Mouse (Mus musculus): ENCODE measurements at regions not wholly inside any gene's neighbourhood (a gene's known extent, or its start where the extent isn't known, plus 50 kb on each side); places are given as distances from the start of the nearest gene placed in this dataset.

DNA sequence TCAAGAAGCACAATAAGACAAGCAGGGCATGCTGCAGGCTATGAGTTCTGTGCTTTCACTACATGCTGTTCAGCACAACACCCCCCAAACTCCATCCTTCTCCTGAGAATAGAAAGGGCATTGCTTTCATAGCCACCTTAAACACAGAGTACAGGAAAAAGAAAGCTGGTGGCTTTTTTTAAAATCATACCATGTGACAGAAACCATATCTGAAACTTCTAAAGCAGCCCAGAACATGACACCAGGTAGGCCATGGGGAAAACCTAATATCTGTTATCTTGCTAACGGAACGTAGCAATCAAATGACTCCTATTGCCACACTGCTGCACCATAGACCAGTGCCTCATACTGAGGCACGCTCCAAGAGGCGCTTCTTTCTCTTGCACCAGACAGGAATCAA lies 139.3 kb upstream of the Jmjd1c start:
- Histone ChIP-seq H3K27me3 (replicated peaks) (no peaks in the 10 kb centered on the region), H3K4me2 (replicated peaks) (no peak overlapping the region)
- WGBS, result 89% methylated on average over 4 of the region's 4 CpGs

GRCm38 (mm10) chr10:66957373-66957772 lies 138.6 kb upstream of the Jmjd1c start:
- H3K4me2 ChIP-seq (replicated peaks), result no peak overlapping the region
- ATAC-seq (ENCODE audit: low FRiP score, low read depth), result no peak
- 0 out of 2 replicates have a peak, but pooled peaks cover 4% of the 10 kb centered on the region for H3K4me1 ChIP-seq
- H3K9me3 ChIP-seq, result no peaks in the 10 kb centered on the region
- 86% methylated on average over 4 of the region's 4 CpGs for WGBS
- no peaks in the 10 kb centered on the region for H3K27me3 ChIP-seq (replicated peaks)
- H3K27ac ChIP-seq, result no peak overlapping the region
- no peaks in the 10 kb centered on the region for H3K36me3 ChIP-seq
- H3K9ac ChIP-seq, result no peak overlapping the region
- H3K4me3 ChIP-seq, result no peak overlapping the region

More for the DNA sequence above, 139.3 kb upstream of the Jmjd1c start:
- H3K4me3 ChIP-seq, result no peak overlapping the region
- H3K4me1 ChIP-seq, result 0 out of 2 replicates have a peak, but pooled peaks cover 4% of the 10 kb centered on the region
- H3K9me3 ChIP-seq, result no peaks in the 10 kb centered on the region
- H3K9ac ChIP-seq, result no peak overlapping the region
- no peak overlapping the region for H3K27ac ChIP-seq
- ATAC-seq (ENCODE audit: low FRiP score, low read depth), result no peak
- H3K36me3 ChIP-seq, result no peaks in the 10 kb centered on the region
